ENCODE assay signal across 27 mouse cellular contexts in genomic region chr8:78278598-78278997, GRCm38 (mm10).
"Had no signal": no experiment of that assay in that cellular context is flagged by ENCODE, and none has a peak within 500 bp of the region (broad histone marks: within the 10 kb centered on the region; RNA-seq: fewer than 3 reads in every experiment).

No protein-coding gene starts in this region.

- H3K4me1 ChIP-seq: embryonic facial prominence, embryonic 10.5 days; embryonic facial prominence, embryonic 12.5 days; embryonic facial prominence, embryonic 13.5 days; embryonic facial prominence, embryonic 15.5 days; forebrain, embryonic 10.5 days; forebrain, embryonic 12.5 days; forebrain, embryonic 13.5 days; forebrain, embryonic 15.5 days; heart, embryonic 10.5 days had no signal

- H3K4me3 ChIP-seq: embryonic facial prominence, embryonic 10.5 days; embryonic facial prominence, embryonic 12.5 days; embryonic facial prominence, embryonic 13.5 days; embryonic facial prominence, embryonic 15.5 days; erythroblast, embryonic 14.5 days; forebrain, embryonic 10.5 days; forebrain, embryonic 12.5 days; forebrain, embryonic 13.5 days; forebrain, embryonic 15.5 days; gastrocnemius, adult 2 months; heart, adult 2 months; heart, embryonic 10.5 days had no signal

- ATAC-seq: forebrain, embryonic 13.5 days; forebrain, embryonic 14.5 days; forebrain, embryonic 15.5 days; forebrain, embryonic 16.5 days; forebrain, postnatal 0 days had no signal

- H3K4me2 ChIP-seq: embryonic facial prominence, embryonic 12.5 days; embryonic facial prominence, embryonic 13.5 days; embryonic facial prominence, embryonic 15.5 days; forebrain, embryonic 12.5 days; forebrain, embryonic 13.5 days; forebrain, embryonic 15.5 days had no signal

- H3K27ac ChIP-seq: embryonic facial prominence, embryonic 10.5 days; embryonic facial prominence, embryonic 12.5 days; embryonic facial prominence, embryonic 13.5 days; embryonic facial prominence, embryonic 15.5 days; forebrain, embryonic 10.5 days; forebrain, embryonic 12.5 days; forebrain, embryonic 13.5 days; forebrain, embryonic 15.5 days; gastrocnemius, adult 2 months; heart, adult 2 months; heart, embryonic 10.5 days had no signal

- DNase-seq: cerebellum, adult 9-11 months; cerebellum, postnatal 10 days; cerebellum, postnatal 14 days; cerebellum, postnatal 25 days; cerebellum, postnatal 36 days; embryo, embryonic 11 days; forebrain, postnatal 0 days; gastrocnemius, adult 2 months; gastrocnemius, postnatal 10 days; gastrocnemius, postnatal 14 days; gastrocnemius, postnatal 25 days; gastrocnemius, postnatal 36 days; heart, adult 11 months; heart, adult 18-20 months; heart, adult 2 months had no signal

- H3K36me3 ChIP-seq: embryonic facial prominence, embryonic 10.5 days; embryonic facial prominence, embryonic 12.5 days; embryonic facial prominence, embryonic 13.5 days; embryonic facial prominence, embryonic 15.5 days; forebrain, embryonic 10.5 days; forebrain, embryonic 12.5 days; forebrain, embryonic 15.5 days; heart, embryonic 10.5 days had no signal

- H3K27me3 ChIP-seq: embryonic facial prominence, embryonic 12.5 days; embryonic facial prominence, embryonic 13.5 days; embryonic facial prominence, embryonic 15.5 days; forebrain, embryonic 12.5 days; forebrain, embryonic 13.5 days; forebrain, embryonic 15.5 days had no signal

- H3K9me3 ChIP-seq: embryonic facial prominence, embryonic 10.5 days; embryonic facial prominence, embryonic 12.5 days; embryonic facial prominence, embryonic 13.5 days; embryonic facial prominence, embryonic 15.5 days; forebrain, embryonic 10.5 days; forebrain, embryonic 12.5 days; forebrain, embryonic 13.5 days; forebrain, embryonic 15.5 days; heart, embryonic 10.5 days had no signal

- H3K9ac ChIP-seq: embryonic facial prominence, embryonic 12.5 days; embryonic facial prominence, embryonic 13.5 days; embryonic facial prominence, embryonic 15.5 days; forebrain, embryonic 12.5 days; forebrain, embryonic 13.5 days; forebrain, embryonic 15.5 days; forebrain, postnatal 0 days had no signal
